ENCODE assay signal across 31 mouse cellular contexts in the genomic region with DNA sequence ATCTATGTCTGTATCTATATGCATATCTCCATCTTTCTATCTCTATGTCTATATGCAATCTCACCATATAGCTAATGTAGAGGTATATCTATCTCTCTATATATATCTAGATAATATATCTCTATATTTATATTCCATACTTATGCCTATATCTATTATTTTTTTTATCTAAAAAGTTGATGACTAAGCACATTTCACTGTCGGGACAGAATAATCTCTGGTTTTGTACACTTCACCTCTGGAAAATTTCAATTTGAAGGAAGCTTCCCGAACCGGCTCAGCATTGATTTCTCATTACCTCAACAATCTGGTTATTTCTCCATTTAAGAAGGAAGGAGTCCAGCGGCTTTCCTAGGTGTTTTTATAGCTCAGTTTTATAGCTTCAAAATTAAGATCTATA.
"Had no signal": no experiment of that assay in that cellular context is flagged by ENCODE, and none has a peak within 500 bp of the region (broad histone marks: within the 10 kb centered on the region; RNA-seq: fewer than 3 reads in every experiment).

No protein-coding gene starts in this region.

- H3K27me3 ChIP-seq: heart, embryonic 12.5 days; heart, embryonic 13.5 days; heart, embryonic 15.5 days; hindbrain, embryonic 12.5 days; hindbrain, embryonic 13.5 days; hindbrain, embryonic 15.5 days; intestine, embryonic 15.5 days; kidney, embryonic 15.5 days had no signal

- H3K4me2 ChIP-seq: heart, embryonic 12.5 days; heart, embryonic 13.5 days; heart, embryonic 15.5 days; hindbrain, embryonic 12.5 days; hindbrain, embryonic 13.5 days; hindbrain, embryonic 14.5 days; hindbrain, embryonic 15.5 days; intestine, embryonic 15.5 days; kidney, embryonic 15.5 days had no signal

- H3K9ac ChIP-seq: heart, embryonic 12.5 days; heart, embryonic 13.5 days; heart, embryonic 15.5 days; hindbrain, embryonic 12.5 days; hindbrain, embryonic 13.5 days; hindbrain, embryonic 14.5 days; hindbrain, embryonic 15.5 days; intestine, embryonic 15.5 days; kidney, embryonic 15.5 days had no signal

- H3K27ac ChIP-seq: heart, embryonic 13.5 days; heart, embryonic 15.5 days; hindbrain, embryonic 10.5 days; hindbrain, embryonic 12.5 days; hindbrain, embryonic 13.5 days; hindbrain, embryonic 14.5 days; hindbrain, embryonic 15.5 days; hindbrain, postnatal 0 days; intestine, embryonic 15.5 days; kidney, embryonic 15.5 days; kidney, postnatal 0 days; layer of hippocampus, adult 2 months; left cerebral cortex, adult 2 months had no signal

- H3K4me1 ChIP-seq: heart, embryonic 12.5 days; heart, embryonic 13.5 days; heart, embryonic 15.5 days; intestine, embryonic 15.5 days; kidney, embryonic 15.5 days had no signal

- H3K36me3 ChIP-seq: heart, embryonic 12.5 days; heart, embryonic 13.5 days; heart, embryonic 15.5 days; hindbrain, embryonic 10.5 days; hindbrain, embryonic 12.5 days; hindbrain, embryonic 13.5 days; hindbrain, embryonic 15.5 days; intestine, embryonic 15.5 days; kidney, embryonic 15.5 days had no signal

- ATAC-seq: hindbrain, embryonic 16.5 days; hindbrain, postnatal 0 days; intestine, embryonic 15.5 days; intestine, embryonic 16.5 days; intestine, postnatal 0 days had no signal

- H3K4me3 ChIP-seq: heart, embryonic 12.5 days; heart, embryonic 13.5 days; heart, embryonic 15.5 days; hindbrain, embryonic 10.5 days; hindbrain, embryonic 12.5 days; hindbrain, embryonic 13.5 days; hindbrain, embryonic 15.5 days; intestine, embryonic 15.5 days; kidney, embryonic 15.5 days; layer of hippocampus, adult 2 months; left cerebral cortex, adult 2 months had no signal

- H3K9me3 ChIP-seq: heart, embryonic 12.5 days; heart, embryonic 13.5 days; heart, embryonic 15.5 days; hindbrain, embryonic 10.5 days; hindbrain, embryonic 12.5 days; hindbrain, embryonic 13.5 days; hindbrain, embryonic 15.5 days; intestine, embryonic 15.5 days; kidney, embryonic 15.5 days had no signal

- DNase-seq: heart, postnatal 14 days; heart, postnatal 36 days; heart, postnatal 4 days; kidney, adult 11 months; kidney, adult 18-20 months; kidney, adult 2 months; kidney, adult 8-10 months; kidney, adult 9 months; kidney, postnatal 10 days; kidney, postnatal 14 days; kidney, postnatal 25 days; kidney, postnatal 36 days; layer of hippocampus, adult 9-11 months; layer of hippocampus, postnatal 36 days had no signal
